Mouse (Mus musculus): ENCODE measurements around the gene Hcls1.

DNA sequence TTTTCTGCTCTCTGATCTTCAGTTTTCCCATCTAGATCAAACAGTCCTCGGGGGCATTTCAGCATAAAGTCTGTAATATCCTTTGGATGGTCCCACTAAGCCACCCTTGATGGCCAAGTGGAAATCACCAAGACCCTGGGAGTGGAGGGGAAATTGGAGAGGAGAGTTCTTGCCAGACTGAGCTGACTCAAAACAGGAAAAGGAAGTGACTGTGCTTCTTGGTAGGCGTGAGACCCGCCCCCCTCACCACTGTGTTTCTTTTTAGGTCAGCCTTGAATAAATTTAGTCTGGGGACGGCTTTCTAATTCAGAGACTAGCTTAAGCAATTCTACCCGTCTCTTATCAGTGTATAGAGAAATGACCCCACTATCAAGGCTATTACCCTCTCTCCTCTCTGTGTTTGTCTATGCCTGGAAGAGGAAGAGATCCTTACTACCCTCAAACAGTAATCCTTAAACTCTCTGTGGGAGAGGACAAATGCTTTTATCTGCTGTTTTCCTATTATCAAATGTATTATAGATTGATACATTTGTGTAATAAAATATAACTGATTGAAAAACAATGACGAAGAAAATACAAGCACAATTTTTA is 6.4 kb downstream of the Hcls1 start:
- TF ChIP-seq POLR2AphosphoS2 (IDR thresholded peaks at IDR 0.05; ENCODE audit: insufficient read length, low read depth) (no peak), POLR2A (IDR thresholded peaks at IDR 0.05; ENCODE audit: insufficient read length, low read depth) (no peak), MAX (IDR thresholded peaks at IDR 0.05; ENCODE audit: low read depth) (no peak), MYOG (IDR thresholded peaks at IDR 0.05; ENCODE audit: control insufficient read depth in 1 of 3, insufficient read depth in 1 of 3, insufficient read length in 2 of 3, low read depth in 2 of 3) (no peak)
